Mouse (Mus musculus) c-Kit-positive CD71-positive TER-119-positive erythroid progenitor cells, embryonic 14.5 days (primary cell): Measurements from ENCODE around the gene Nme8.

Source experiments
- DNase-seq: peaks from one replicate; pipeline ENCODE4 v3.0.0-alpha.2; 2013; ENCODE audit warnings: low spot score

Nme8 gene

DNA sequence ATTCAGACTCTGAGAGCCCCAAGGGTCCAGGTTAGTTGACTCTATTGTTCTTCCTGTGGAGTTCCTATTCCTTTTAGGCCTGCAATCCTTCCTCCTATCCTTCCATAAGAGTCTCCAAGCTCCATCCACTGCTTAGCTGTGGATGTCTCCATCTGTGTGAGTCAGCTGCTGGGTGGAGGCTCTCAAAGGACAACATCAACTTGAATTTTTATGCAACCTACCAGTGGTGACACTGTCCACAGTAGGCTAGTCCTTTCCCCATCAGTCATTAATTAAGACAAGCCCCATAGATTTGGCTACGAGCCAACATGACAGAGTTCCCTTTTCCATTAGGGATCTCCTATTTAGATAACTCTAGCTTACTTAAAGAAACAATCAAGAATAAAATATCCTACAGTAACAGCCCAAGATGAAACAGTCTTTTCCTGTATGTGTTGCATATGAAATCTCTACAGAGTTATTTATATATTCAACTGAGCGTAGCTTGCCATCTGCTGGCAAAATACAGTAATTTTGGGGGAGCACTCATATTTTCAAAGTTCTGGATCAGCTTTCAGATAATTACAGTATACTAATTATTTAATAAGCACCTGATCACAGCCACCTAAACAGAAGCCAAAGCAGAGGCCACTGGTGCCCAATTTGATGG lies 57.3 kb downstream of the Nme8 start:
- no peak for DNase-seq

DNA sequence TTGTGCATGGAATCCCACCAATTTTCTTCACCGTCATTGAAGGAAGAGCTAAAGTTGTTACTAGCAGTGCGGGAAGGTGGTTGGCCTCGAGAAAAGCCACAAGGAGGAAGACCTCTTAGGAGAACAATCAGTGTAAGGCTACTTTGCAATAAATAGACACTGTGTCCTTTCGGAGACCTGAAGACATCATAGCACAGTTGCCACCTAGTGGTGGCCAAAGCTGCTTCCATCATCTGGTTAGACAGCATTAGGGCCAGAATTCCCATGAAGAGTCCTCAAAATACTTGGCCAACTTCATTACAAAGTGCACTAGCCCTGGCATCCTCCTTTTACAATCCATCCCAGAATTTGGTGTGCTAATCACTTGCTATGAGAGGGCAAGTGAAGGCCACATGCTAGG lies 61.5 kb downstream of the Nme8 start:
- no peak for DNase-seq

DNA sequence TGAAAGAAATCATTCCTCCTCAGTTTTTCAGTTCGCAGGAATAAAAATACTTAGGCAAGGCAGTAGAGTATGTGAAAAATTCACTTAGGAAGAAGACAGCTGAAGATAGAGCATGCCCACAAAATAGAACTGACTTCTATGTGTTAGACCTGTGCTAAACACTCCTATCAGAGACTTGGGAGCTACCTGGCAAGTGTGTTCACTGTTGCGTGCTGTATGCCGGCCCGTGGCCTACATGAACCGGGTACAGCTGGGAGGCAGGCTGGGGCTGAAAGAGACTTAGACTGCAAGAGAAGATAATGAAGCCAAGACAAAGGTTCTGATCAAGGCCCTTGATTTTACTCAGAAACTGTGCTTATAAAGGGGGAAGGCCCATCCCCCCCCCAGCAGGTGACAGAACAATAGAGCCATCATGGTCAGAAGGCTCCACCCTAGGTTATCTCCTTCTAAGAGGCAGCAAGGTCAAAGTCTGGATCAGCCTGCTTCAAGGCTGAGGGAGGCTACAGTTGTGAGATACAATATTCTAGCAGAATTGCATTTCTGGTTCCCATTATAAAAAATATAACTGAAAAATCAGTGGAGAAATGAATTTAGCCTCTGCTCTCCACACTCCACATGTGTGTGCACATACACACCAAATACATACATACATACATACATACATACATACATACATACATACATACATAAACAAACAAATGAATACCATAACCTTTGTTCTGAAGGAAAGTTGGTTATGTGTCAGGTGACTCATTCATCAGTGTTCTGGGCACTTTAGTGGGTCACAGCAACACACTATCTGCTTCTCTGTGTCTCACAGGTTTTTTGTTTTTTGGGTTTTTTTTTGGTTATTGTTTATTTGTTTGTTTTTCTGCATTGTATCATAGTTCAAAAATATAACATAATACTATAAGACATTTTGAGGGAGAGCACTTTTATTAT lies 66.6 kb downstream of the Nme8 start:
- DNase-seq: no peak

DNA sequence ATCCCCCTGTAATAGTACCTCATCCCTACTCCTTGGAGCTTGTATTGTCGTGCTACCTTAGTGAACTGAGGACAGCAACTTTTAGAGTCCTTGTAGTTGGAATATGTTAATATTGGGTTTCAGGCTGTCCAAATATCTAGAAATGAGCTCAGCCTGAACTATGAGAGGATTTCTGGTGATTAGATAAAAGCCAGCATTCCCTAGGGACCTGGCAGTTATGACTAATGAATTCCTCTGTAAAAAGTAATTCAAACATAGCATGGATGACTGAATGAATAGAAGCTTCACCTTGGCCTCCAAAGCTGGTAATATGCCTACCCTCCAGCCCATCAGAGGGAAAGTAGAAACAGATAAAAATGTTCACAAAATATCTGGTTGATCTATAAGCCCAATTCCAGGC lies 71.1 kb downstream of the Nme8 start:
- no peak for DNase-seq

DNA sequence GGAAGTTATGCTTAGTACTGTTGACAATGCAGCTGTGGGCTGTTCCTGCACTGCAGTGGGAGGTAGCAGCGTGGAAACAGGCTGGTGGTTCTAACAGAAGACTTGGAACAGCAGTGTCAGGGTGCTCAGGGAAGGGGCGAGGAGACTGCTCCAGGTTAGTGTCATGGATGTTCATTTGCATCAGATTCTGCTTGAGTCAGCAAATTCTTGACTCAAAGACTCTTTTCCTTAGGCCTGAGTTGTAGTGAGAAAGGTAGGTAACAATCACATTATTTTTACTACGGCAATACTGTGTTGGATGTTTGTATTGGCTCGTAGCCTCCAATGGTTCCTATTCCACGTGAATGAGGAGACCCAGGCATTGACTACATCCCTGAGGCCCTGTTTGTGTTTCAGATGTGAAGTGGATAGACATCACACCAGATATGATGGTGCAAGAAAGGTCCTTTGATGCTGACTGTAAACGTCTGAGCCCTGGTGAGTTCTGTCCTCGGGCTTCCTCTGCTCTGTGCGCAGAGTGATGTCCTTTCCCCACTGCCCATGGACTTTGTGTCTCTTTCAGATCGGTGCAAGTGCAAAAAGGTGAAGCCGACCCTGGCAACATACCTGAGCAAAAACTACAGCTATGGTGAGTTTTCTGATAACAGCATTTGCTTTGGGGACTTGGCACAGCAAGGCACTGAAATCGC lies 72.8 kb downstream of the Nme8 start:
- no peak for DNase-seq

DNA sequence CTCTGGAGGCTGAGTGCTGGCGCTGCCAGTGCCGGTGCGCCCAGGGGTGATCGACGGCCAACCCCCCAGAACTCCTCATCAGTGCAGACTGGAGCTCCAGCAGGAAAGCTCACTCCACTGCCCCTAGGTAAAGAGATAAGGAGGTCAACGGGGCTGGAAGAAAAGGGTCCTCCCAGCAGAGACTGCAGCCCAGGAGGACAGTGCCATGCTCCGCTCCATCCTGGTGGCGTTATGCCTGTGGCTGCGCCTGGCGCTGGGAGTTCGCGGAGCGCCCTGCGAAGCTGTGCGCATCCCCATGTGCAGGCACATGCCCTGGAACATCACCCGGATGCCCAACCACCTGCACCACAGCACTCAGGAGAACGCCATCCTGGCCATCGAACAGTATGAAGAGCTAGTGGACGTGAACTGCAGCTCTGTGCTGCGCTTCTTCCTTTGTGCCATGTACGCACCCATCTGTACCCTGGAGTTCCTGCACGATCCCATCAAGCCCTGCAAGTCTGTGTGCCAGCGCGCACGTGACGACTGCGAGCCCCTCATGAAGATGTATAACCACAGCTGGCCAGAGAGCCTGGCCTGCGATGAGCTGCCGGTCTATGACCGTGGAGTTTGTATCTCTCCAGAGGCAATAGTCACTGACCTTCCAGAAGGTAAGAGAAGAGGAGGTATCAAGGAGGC lies 74.2 kb downstream of the Nme8 start:
- no peak for DNase-seq

DNA sequence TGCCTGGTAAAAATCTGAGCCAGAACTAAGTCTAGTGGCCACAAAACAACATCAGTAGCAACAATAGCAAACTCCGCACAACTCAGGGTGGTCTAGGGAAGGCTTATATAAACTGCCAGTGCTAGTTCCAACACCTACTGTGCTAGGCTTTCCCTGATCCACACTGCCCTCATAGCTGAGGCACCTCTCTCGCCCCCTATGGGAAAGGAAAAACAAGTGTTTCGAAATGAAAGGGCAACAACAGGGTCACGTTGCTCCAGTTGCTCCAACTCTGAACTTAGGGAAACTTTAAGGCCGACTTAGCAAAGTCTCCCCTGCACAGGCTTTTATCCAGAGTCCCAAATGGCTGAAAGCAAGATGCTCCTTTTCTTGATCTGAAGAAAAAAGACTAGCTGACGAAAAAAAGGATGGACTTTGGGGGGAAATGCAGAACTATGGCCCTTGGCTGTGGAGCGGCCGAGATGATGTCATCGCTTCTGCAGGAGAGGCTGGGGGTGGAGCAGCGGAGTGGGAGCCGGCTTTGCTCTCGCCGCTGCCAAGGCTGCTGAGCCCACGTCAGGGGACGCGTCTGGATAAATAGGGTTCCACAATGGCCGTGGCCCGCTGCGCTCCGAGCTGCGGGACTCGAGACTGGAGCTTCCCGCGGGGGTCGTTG lies 74.9 kb downstream of the Nme8 start, which contains the start of gene Sfrp4:
Sfrp4 (plus strand) TSS at position 532 of the 655 bp plus-strand sequence.
- DNase-seq: no peak

DNA sequence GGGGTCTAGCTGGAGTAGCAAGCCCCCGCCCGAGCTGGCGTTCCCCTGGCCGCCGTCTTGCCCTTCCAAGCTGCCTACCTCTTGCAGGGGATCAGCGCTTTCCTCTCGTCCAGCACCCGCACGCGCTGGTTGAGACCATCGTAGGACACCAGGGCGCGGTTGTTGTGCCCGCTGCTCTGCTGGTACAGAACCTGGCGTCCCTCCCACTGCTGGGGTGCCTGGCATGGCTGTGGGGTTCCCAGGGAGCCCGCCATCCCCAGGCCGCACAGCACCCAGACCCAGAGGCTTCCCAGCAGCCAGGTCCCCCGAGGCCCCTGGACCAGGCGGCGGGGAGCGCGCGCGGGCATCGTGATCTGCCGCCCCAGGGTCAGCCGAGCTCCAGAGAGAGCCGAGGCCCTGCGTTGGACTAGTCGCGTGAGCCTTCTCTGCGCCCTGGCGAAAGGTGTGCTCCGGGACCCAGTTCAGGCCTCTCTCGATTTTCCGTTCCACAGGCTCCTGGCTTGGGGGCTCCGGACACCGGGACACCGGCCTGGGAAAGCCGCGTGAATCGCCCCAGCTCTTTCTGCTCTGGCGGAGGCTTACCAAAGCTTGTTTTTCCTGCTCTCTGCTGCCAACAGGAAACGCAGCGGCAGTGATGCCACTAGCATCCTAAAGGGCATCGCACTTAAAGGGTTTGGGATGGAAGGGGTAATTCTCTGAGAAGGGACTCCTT lies 78.2 kb downstream of the Nme8 start, which contains the start of gene Epdr1:
Epdr1 (minus strand) TSS at position 712 of the 712 bp plus-strand sequence.
- peak; percentile 50 for DNase-seq

DNA sequence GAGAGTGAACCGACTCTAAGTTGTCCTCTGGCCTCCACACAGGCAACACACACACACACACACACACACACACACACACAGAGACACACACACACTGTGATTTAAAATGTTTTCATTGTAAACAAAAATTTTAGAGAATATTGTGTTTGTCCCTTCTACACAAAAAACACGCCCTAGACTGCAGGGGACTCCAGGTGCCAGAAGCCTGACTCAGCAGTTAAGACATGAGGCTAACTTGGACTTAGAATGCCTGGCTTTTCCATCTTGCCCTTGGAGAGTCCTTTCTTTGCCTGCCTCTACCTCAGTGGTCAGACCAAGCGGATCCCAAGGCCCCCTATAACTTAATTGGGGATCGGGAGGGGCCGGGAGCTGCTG lies 78.8 kb downstream of the Nme8 start:
- DNase-seq: peak; percentile 41

DNA sequence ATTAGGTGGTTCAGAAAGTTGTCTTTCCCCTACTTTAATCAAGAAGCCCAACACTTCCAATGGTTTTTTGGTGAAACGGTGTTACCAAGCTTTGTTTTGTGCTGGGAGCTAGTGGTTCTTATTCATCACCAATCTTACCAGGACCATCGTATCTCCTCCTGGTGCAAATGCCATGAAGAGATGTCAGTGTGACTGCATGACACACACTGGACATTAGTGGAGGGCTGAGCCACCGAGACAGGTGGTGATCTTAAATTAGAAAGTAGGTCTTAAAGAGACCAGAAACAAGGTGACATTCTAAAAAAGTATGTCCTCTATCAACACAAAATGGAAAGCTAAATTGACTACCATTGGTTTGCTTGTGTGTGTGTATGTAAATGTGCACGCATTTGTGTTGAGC lies 79.5 kb downstream of the Nme8 start:
- no peak for DNase-seq

DNA sequence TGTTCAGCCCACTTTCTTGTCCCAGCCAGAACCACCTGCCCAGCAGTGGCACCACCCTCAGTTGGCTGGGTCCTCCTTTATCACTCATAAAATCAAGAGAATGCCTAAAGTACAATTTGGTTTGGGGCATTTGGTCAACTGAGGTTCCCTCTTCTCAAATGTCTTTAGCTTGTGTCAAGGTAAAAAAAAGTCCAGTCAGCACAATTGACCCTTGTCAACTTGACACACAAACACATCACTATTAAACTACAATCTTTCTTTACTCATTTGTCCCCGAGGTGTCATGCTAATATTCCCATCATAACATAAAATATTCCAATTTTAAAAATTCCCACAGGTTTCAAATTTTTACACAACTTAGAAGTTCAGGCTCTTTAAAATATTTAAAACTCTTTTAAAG lies 83.3 kb downstream of the Nme8 start:
- DNase-seq: no peak

DNA sequence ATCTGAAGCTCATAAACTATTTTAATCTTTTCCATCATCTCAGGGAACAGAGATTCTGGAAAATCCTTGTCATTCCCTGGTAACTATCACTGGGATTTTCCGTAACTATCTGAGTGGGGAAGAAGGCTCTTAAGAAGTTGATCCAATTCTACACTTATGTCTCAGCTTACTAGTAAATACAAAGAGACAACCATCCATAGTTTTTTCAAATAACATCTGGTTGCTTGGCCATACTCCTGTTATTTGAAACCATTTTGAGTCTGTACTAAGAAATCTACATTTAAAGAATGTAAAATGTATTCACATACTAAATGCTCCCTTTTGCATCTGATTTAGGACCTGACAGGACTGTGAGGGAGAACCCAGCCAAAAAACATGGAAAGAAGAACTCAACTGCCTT lies 84.2 kb downstream of the Nme8 start:
- DNase-seq: no peak

DNA sequence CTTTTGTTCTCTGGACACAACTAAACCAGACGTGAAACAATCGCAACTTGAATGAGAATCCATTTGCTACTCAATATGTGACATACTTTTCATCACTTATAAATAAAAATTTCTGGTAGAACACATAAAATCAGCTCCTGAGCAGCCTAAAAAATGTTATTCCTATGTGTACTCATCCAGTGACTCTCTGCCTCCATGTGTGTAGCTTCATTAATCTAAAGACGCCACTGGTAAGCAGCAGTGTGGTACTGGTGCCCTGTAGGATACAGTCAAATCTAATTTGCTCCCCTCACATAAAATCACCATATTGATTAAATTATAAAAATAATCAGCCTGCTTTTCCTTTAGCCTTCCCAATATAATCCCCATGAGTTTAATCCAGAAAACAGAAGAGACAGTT lies 84.6 kb downstream of the Nme8 start:
- DNase-seq: no peak

DNA sequence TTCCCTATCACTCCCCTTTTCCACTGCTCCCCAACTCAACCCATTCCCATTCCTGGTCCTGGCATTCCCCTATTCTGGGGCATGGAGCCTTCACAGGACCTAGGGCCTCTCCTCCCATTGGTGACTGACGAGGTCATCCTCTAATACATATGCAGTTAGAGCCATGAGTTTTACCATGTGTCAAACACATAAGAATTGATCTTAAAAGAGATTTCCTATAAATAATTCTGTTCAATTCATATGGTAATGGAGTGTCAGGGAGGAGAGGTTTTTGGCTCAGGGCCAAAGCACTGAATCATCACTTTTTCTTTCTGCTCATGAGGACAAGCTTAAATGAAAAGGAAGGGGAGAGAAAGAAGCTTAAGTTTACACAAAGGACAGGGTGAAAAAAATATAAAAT lies 85.2 kb downstream of the Nme8 start:
- DNase-seq: no peak

DNA sequence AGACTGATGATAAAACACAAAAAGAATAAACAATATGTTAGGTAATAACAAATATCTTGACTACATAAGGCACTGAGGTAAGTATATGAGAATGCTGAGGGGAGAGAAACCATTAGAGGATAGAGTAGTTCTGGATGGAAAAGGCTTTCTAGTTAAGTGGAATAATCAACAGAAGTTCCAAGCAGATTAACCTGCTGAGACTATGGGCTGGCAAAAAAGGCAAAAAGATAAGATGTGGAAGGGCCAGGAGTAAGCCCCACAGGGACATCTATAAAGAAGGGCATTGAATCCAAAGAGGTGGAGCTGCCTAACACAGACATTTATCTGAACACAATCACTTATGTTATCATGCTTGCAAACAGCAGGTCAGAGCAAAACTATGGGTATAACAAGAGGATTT lies 89.5 kb downstream of the Nme8 start:
- DNase-seq: no peak

DNA sequence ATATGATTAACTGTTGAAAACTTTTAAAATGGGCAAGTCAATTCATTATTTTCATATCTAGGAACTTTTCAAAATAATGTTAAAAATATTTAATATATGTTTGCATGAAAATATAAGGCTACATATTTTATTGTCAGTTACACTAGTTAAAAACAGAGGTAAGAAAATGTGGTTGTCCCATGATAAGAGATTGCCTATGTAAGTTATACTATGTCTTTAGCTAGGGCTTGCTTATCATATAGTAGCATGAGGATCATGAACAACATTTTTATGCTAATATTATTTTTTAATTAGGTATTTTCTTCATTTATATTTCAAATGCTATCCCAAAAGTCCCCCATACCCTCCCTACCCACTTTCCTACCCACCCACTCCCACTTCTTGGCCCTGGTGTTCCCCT lies 92.7 kb downstream of the Nme8 start:
- DNase-seq: no peak

DNA sequence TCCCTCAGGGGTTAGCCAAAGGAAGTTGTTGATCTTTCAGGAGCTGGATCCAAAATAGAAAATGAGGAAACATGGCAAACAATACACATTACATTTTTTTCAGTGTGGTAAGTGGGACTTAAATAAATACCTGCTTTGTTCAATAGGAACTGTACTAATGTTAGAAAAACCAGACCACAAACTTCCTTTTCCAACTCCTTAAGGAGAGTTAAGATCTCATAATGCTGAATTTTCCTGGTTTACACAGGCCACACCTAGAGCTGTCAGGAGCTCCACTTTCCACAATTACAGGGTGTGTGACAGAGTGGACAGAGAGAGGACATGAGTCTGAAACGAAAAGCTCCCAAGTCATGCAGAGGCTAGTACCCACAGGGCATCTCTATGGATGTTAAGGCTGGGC lies 93.9 kb downstream of the Nme8 start:
- DNase-seq: no peak

DNA sequence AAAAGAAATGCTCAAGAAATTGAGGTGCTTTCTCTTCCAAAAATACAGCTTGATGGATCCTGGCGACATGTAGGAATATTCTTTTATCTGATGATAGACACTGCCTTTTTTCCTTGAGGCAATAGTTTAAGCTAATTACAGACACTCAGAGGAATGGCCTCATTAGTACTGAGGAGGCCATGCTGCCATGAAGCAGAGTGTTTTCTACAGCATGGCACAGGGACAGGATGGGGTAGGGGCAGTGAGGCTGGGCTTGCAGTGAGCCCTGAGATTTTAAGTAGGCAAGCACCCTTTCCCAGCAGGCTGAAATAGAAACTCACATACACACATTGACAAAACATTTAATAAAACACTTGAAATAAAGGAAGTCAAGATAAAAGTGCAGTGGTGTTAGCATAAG lies 95.1 kb downstream of the Nme8 start:
- no peak for DNase-seq

DNA sequence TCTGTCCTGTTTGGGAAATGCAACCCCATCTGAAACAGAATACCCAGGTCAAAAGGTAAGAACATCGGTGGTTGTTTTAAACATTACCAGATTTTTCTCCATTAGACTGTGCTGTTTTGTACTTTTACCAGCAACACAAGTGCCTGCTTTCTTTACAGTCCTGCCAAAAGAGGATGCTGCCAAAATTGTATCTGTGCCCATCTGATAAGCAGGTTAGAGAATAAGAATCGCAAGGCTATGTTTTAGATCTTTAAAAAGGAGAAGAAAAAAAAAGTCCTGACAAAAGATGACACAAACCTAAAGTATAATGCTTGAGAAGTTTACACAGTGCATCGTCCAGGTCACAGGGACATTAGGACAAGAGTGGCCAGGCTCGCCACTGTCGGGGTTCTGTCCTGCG lies 98.4 kb downstream of the Nme8 start:
- no peak for DNase-seq

DNA sequence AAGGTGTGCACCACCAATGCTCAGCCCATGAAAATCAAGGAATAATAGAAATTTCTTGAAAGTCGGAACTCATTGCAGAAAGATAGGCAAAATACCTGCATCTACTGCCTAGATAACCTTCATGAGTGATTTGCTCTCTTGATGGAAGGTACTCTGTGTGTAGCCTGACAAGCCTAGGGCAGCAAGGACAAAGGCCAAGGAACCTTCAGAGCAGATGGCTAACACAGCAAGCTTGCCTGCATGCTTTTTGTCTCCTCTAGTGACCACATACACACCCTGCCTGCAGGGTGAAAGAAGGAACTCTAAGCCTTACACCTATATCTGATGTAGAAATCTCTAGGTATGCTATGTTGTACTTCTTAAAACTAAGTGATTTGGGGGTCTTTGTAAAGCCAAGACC lies 102.5 kb downstream of the Nme8 start:
- no peak for DNase-seq
